11 mouse cellular contexts compared by ENCODE assay signal in genomic region chr5:125132566-125133260, GRCm38 (mm10). TPM values are rescaled to one million over a fixed set of nuclear protein-coding genes. Genes with fewer than 3 reads are reported as not detected.
DNase-seq lines count a peak whose midpoint lies in the region; ATAC-seq and TF ChIP-seq lines count a peak whose summit lies in the region.
"Had no signal": no experiment of that assay in that cellular context is flagged by ENCODE, and none has a peak within 500 bp of the region (broad histone marks: within the 10 kb centered on the region; RNA-seq: fewer than 3 reads in every experiment).

No protein-coding gene starts in this region.

- WGBS in forebrain, embryonic 12.5 days, result 95% methylated on average over 13 of the region's 13 CpGs
- WGBS in forebrain, postnatal 0 days, result 93% methylated on average over 13 of the region's 13 CpGs
- WGBS in kidney, embryonic 14.5 days, result 86% methylated on average over 13 of the region's 13 CpGs
- WGBS in hindbrain, embryonic 16.5 days, result 91% methylated on average over 13 of the region's 13 CpGs
- 92% methylated on average over 13 of the region's 13 CpGs for WGBS in neural tube, embryonic 15.5 days

- H3K4me2 ChIP-seq in forebrain, embryonic 12.5 days, result no peak overlapping the region
- no peak overlapping the region for H3K4me2 ChIP-seq in forebrain, postnatal 0 days (ENCODE audit: low read depth)
- H3K4me2 ChIP-seq in kidney, embryonic 14.5 days (replicated peaks; ENCODE audit: low read depth, low read length), result no peak overlapping the region
- H3K4me2 ChIP-seq in hindbrain, embryonic 16.5 days (ENCODE audit: low read length), result no peak overlapping the region
- H3K4me2 ChIP-seq in neural tube, embryonic 15.5 days, result no peak overlapping the region

- H3K27ac ChIP-seq in forebrain, embryonic 12.5 days, result peak overlapping the region; percentile 95; the same call in 1 of the 2 replicates
- no peak overlapping the region for H3K27ac ChIP-seq in forebrain, postnatal 0 days (ENCODE audit: low read depth, low read length)
- no peak overlapping the region for H3K27ac ChIP-seq in kidney, embryonic 14.5 days (ENCODE audit: low read depth, low read length)
- H3K27ac ChIP-seq in hindbrain, embryonic 16.5 days (ENCODE audit: low read depth, low read length), result peak overlapping the region; percentile 60
- H3K27ac ChIP-seq in neural tube, embryonic 15.5 days (replicated peaks), result peak overlapping the region; percentile 54

- peaks cover 94% of the 10 kb centered on the region for H3K4me1 ChIP-seq in forebrain, embryonic 12.5 days
- H3K4me1 ChIP-seq in forebrain, postnatal 0 days (ENCODE audit: insufficient read depth), result peaks cover 48% of the 10 kb centered on the region
- H3K4me1 ChIP-seq in kidney, embryonic 14.5 days (ENCODE audit: control insufficient read depth, insufficient read depth, low read length), result peaks cover 83% of the 10 kb centered on the region
- peaks cover 86% of the 10 kb centered on the region for H3K4me1 ChIP-seq in hindbrain, embryonic 16.5 days (ENCODE audit: control insufficient read depth, insufficient read depth, low read depth, low read length)
- H3K4me1 ChIP-seq in neural tube, embryonic 15.5 days, result peaks cover 94% of the 10 kb centered on the region

- no peak for DNase-seq in forebrain, postnatal 0 days
- no peak for DNase-seq in kidney, postnatal 14 days
- DNase-seq in right cerebral cortex, postnatal 36 days (ENCODE audit: low spot score in 2 of 2), result no peak
- no peak for DNase-seq in testis, postnatal 14 days (ENCODE audit: low spot score)
- DNase-seq: cerebellum, adult 8-10 months; right cerebral cortex, postnatal 25 days; thymus, postnatal 36 days had no signal

- no peak for ATAC-seq in forebrain, embryonic 12.5 days (ENCODE audit: low FRiP score)
- no peak for ATAC-seq in forebrain, postnatal 0 days
- ATAC-seq in kidney, embryonic 14.5 days (ENCODE audit: low FRiP score, low TSS enrichment), result no peak
- ATAC-seq in hindbrain, embryonic 16.5 days, result no peak
- no peak for ATAC-seq in neural tube, embryonic 15.5 days (ENCODE audit: low FRiP score)

- H3K9me3 ChIP-seq in forebrain, embryonic 12.5 days, result no peaks in the 10 kb centered on the region
- H3K9me3 ChIP-seq in forebrain, postnatal 0 days (ENCODE audit: low read length), result no peaks in the 10 kb centered on the region
- H3K9me3 ChIP-seq in kidney, embryonic 14.5 days (ENCODE audit: control insufficient read depth, low read length), result no peaks in the 10 kb centered on the region
- no peaks in the 10 kb centered on the region for H3K9me3 ChIP-seq in hindbrain, embryonic 16.5 days (ENCODE audit: control insufficient read depth, low read length)
- H3K9me3 ChIP-seq in neural tube, embryonic 15.5 days (replicated peaks), result no peaks in the 10 kb centered on the region

- no peak overlapping the region for H3K9ac ChIP-seq in forebrain, embryonic 12.5 days
- H3K9ac ChIP-seq in forebrain, postnatal 0 days, result no peak overlapping the region
- H3K9ac ChIP-seq in kidney, embryonic 14.5 days (ENCODE audit: low read depth, low read length), result 0 out of 2 replicates have a peak overlapping the region, but pooled peaks have one; percentile 31
- H3K9ac ChIP-seq in hindbrain, embryonic 16.5 days (ENCODE audit: low read depth, low read length), result no peak overlapping the region
- H3K9ac ChIP-seq in neural tube, embryonic 15.5 days (replicated peaks), result no peak overlapping the region

- no peaks in the 10 kb centered on the region for H3K36me3 ChIP-seq in forebrain, embryonic 12.5 days (replicated peaks)
- H3K36me3 ChIP-seq in forebrain, postnatal 0 days (ENCODE audit: insufficient read depth), result no peaks in the 10 kb centered on the region
- H3K36me3 ChIP-seq in kidney, embryonic 14.5 days (ENCODE audit: control insufficient read depth, insufficient read depth, low read length), result no peaks in the 10 kb centered on the region
- no peaks in the 10 kb centered on the region for H3K36me3 ChIP-seq in hindbrain, embryonic 16.5 days (ENCODE audit: control insufficient read depth, insufficient read depth, low read length)
- H3K36me3 ChIP-seq in neural tube, embryonic 15.5 days, result no peaks in the 10 kb centered on the region

- TF ChIP-seq CTCF in forebrain, postnatal 0 days (IDR thresholded peaks at IDR 0.05; ENCODE audit: low read depth), result no peak

- H3K4me3 ChIP-seq in forebrain, embryonic 12.5 days (replicated peaks), result no peak overlapping the region
- H3K4me3 ChIP-seq in forebrain, postnatal 0 days (ENCODE audit: low read depth, low read length), result no peak overlapping the region
- no peak overlapping the region for H3K4me3 ChIP-seq in kidney, embryonic 14.5 days (ENCODE audit: low read length)
- no peak overlapping the region for H3K4me3 ChIP-seq in hindbrain, embryonic 16.5 days (ENCODE audit: low read length)
- H3K4me3 ChIP-seq in neural tube, embryonic 15.5 days (replicated peaks), result no peak overlapping the region

- no peaks in the 10 kb centered on the region for H3K27me3 ChIP-seq in forebrain, embryonic 12.5 days
- H3K27me3 ChIP-seq in forebrain, postnatal 0 days (ENCODE audit: insufficient read depth, low read length), result no peaks in the 10 kb centered on the region
- no peaks in the 10 kb centered on the region for H3K27me3 ChIP-seq in kidney, embryonic 14.5 days (ENCODE audit: control insufficient read depth, insufficient read depth, low read length)
- no peaks in the 10 kb centered on the region for H3K27me3 ChIP-seq in hindbrain, embryonic 16.5 days (replicated peaks; ENCODE audit: control insufficient read depth, insufficient read depth, low read length)
- H3K27me3 ChIP-seq in neural tube, embryonic 15.5 days (replicated peaks), result no peaks in the 10 kb centered on the region

RNA-seq across cellular contexts. Expression of gene Ncor2, which starts 46.3 kb away (rescaled TPM):
- 26.0 and 27.0 TPM in 2 replicates for polyA plus RNA-seq in forebrain, embryonic 12.5 days (2016; fragmentation: Nextera tagmentation; extraction: Ambion mirVana)
- total RNA-seq in forebrain, postnatal 0 days (2014; rRNA removed), result 12.7 and 13.4 TPM in 2 replicates
- 11.6 and 16.8 TPM in 2 replicates for polyA plus RNA-seq in forebrain, postnatal 0 days (2015; fragmentation: Nextera tagmentation; extraction: Ambion mirVana)
- 34.6 and 35.0 TPM in 2 replicates for polyA plus RNA-seq in kidney, embryonic 14.5 days (2014; fragmentation: Nextera tagmentation; extraction: Ambion mirVana)
- polyA plus RNA-seq in hindbrain, embryonic 16.5 days (2015; fragmentation: Nextera tagmentation; extraction: Ambion mirVana), result 23.3 and 26.2 TPM in 2 replicates
- polyA plus RNA-seq in neural tube, embryonic 15.5 days (2015; fragmentation: Nextera tagmentation; extraction: Ambion mirVana), result 24.2 and 28.5 TPM in 2 replicates

Comparison
In these comparisons a context has a peak if more than half of its experiments do, and no peak if none do; other contexts are left out.
1. H3K27ac ChIP-seq: peak in forebrain, embryonic 12.5 days (single experiment), hindbrain, embryonic 16.5 days (single experiment) and neural tube, embryonic 15.5 days (single experiment); none in forebrain, postnatal 0 days (single experiment) and kidney, embryonic 14.5 days (single experiment).